Mouse (Mus musculus) E14TG2a.4 (cell line): ENCODE results near the gene Npw.

Experiments
- NANOG ChIP-seq: IDR thresholded peaks from 2 replicates; pipeline ENCODE4 v1.6.1; 2014; ENCODE audit warnings: borderline replicate concordance, low read length, mixed read lengths
- POU5F1 ChIP-seq: IDR thresholded peaks from 2 replicates; pipeline ENCODE4 v1.6.1; 2014; ENCODE audit warnings: low read length, borderline replicate concordance

DNA sequence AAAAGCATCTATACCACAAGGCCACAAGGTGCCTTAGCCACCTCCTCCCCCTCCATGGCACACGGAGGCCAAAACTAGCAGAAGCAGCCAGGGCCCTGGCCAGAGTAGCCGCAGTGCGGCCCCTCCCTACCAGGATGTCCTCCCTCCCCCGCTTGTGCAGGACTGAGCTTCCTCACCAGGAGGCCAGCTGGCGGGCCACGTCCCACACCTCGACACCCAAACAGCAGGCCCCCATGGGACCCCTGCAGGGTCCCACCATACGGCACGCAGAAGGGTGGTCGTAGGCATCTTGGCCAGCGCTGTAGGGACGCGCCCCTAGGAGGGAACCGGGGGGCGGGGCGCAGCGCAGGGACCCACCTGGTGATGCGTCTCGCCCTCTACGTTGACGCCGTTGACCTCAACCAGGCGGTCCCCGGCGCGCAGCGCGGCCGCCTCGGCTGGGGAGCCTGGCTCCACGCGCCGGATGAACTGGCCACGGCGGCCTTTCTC, 8.6 kb downstream of the Npw start:
- no peak for TF ChIP-seq POU5F1
- no peak for TF ChIP-seq NANOG
